7 mouse cellular contexts compared by ENCODE assay signal in genomic region chr6:134036951-134037431, GRCm38 (mm10). TPM values are rescaled to one million over a fixed set of nuclear protein-coding genes. Genes with fewer than 3 reads are reported as not detected.
DNase-seq lines count a peak whose midpoint lies in the region; ATAC-seq and TF ChIP-seq lines count a peak whose summit lies in the region.

No protein-coding gene starts in this region.

- peak overlapping the region; percentile 60 for H3K4me3 ChIP-seq in lung, embryonic 15.5 days
- H3K4me3 ChIP-seq in embryonic facial prominence, embryonic 15.5 days (replicated peaks): peak overlapping the region; percentile 60
- H3K4me3 ChIP-seq in limb, embryonic 10.5 days: peak overlapping the region; percentile 80
- H3K4me3 ChIP-seq in small intestine, adult 2 months (ENCODE audit: low read depth, low read length): peak overlapping the region; percentile 25; the same call in 1 of the 2 replicates

- no peak for TF ChIP-seq CTCF in small intestine, adult 2 months (IDR thresholded peaks at IDR 0.05; ENCODE audit: extremely low read depth, insufficient read length, insufficient replicate concordance, low read depth, low read length)

- H3K27me3 ChIP-seq in lung, embryonic 15.5 days: no peaks in the 10 kb centered on the region
- H3K27me3 ChIP-seq in embryonic facial prominence, embryonic 15.5 days: no peaks in the 10 kb centered on the region
- H3K27me3 ChIP-seq in limb, embryonic 10.5 days (ENCODE audit: low read depth, poor library complexity, severe bottlenecking): no peaks in the 10 kb centered on the region
- H3K27me3 ChIP-seq in small intestine, adult 2 months (ENCODE audit: control insufficient read depth, insufficient read depth, low read length): no peaks in the 10 kb centered on the region

- H3K9ac ChIP-seq in lung, embryonic 15.5 days: peak overlapping the region; percentile 97
- H3K9ac ChIP-seq in embryonic facial prominence, embryonic 15.5 days: 0 out of 2 replicates have a peak overlapping the region, but pooled peaks have one; percentile 86

- DNase-seq in lung, postnatal 36 days: no peak
- DNase-seq in limb, embryonic 10.5 days (ENCODE audit: low spot score): no peak
- DNase-seq in cerebellum, postnatal 25 days: no peak
- DNase-seq in frontal cortex, postnatal 14 days (ENCODE audit: low spot score in 2 of 2): no peak

- 2% methylated on average over 3 of the region's 3 CpGs for WGBS in lung, embryonic 15.5 days
- 9% methylated on average over 3 of the region's 3 CpGs for WGBS in embryonic facial prominence, embryonic 15.5 days
- 19% methylated on average over 3 of the region's 3 CpGs for WGBS in limb, embryonic 10.5 days
- WGBS in small intestine, adult 2 months: 3% methylated on average over 3 of the region's 3 CpGs

- H3K9me3 ChIP-seq in lung, embryonic 15.5 days: no peaks in the 10 kb centered on the region
- no peaks in the 10 kb centered on the region for H3K9me3 ChIP-seq in embryonic facial prominence, embryonic 15.5 days (replicated peaks)
- H3K9me3 ChIP-seq in limb, embryonic 10.5 days (replicated peaks): no peaks in the 10 kb centered on the region

- ATAC-seq in lung, embryonic 15.5 days (ENCODE audit: borderline replicate concordance, extremely low read depth, low FRiP score, low TSS enrichment): no peak
- ATAC-seq in embryonic facial prominence, embryonic 15.5 days (ENCODE audit: insufficient number of reproducible peaks, low FRiP score, low TSS enrichment, low read depth): no peak

- peaks cover 53% of the 10 kb centered on the region for H3K4me1 ChIP-seq in lung, embryonic 15.5 days
- peaks cover 44% of the 10 kb centered on the region for H3K4me1 ChIP-seq in embryonic facial prominence, embryonic 15.5 days
- H3K4me1 ChIP-seq in limb, embryonic 10.5 days: peaks cover 55% of the 10 kb centered on the region
- peaks cover 15% of the 10 kb centered on the region; the same call in 1 of the 2 replicates for H3K4me1 ChIP-seq in small intestine, adult 2 months (ENCODE audit: control insufficient read depth, insufficient read depth, insufficient read length, low read length)

- H3K36me3 ChIP-seq in lung, embryonic 15.5 days: no peaks in the 10 kb centered on the region
- H3K36me3 ChIP-seq in embryonic facial prominence, embryonic 15.5 days: no peaks in the 10 kb centered on the region
- H3K36me3 ChIP-seq in limb, embryonic 10.5 days: no peaks in the 10 kb centered on the region
- H3K36me3 ChIP-seq in small intestine, adult 2 months (ENCODE audit: control insufficient read depth, insufficient read depth, low read length): no peaks in the 10 kb centered on the region

- H3K27ac ChIP-seq in lung, embryonic 15.5 days: 0 out of 2 replicates have a peak overlapping the region, but pooled peaks have one; percentile 31
- H3K27ac ChIP-seq in embryonic facial prominence, embryonic 15.5 days (replicated peaks): peak overlapping the region; percentile 100; the same call in 1 of the 2 replicates
- H3K27ac ChIP-seq in limb, embryonic 10.5 days: peak overlapping the region; percentile 100
- H3K27ac ChIP-seq in small intestine, adult 2 months (ENCODE audit: insufficient read depth, low read depth, low read length): 0 out of 2 replicates have a peak overlapping the region, but pooled peaks have one; percentile 9

- H3K4me2 ChIP-seq in lung, embryonic 15.5 days: peak overlapping the region; percentile 68
- H3K4me2 ChIP-seq in embryonic facial prominence, embryonic 15.5 days (replicated peaks): peak overlapping the region; percentile 57

- TF ChIP-seq POLR2A in small intestine, adult 2 months (IDR thresholded peaks at IDR 0.05; ENCODE audit: low read depth, low read length): no peak

RNA-seq across cellular contexts. Expression of gene Etv6, which starts 1.5 kb away (rescaled TPM):
- polyA plus RNA-seq in lung, embryonic 15.5 days (2015; fragmentation: Nextera tagmentation; extraction: Ambion mirVana): 14.5 and 14.7 TPM in 2 replicates
- 11.6 TPM in 2 replicates for polyA plus RNA-seq in embryonic facial prominence, embryonic 15.5 days (2015; fragmentation: Nextera tagmentation; extraction: Ambion mirVana)
- polyA plus RNA-seq in limb, embryonic 10.5 days (2016; fragmentation: Nextera tagmentation; extraction: Ambion mirVana): 16.4 and 17.8 TPM in 2 replicates
- 11.0 and 16.2 TPM in 2 replicates for polyA plus RNA-seq in small intestine, adult 2 months (2012; rRNA removed)

Comparison
In these comparisons a context has a peak if more than half of its experiments do, and no peak if none do; other contexts are left out.
1. H3K27ac ChIP-seq: peak in every context shown above with its lines; median percentile 100 in embryonic facial prominence, embryonic 15.5 days; 100 in limb, embryonic 10.5 days; 31 in lung, embryonic 15.5 days; 9 in small intestine, adult 2 months.
2. H3K4me3 ChIP-seq: peak in every context shown above with its lines; median percentile 80 in limb, embryonic 10.5 days; 60 in lung, embryonic 15.5 days; 60 in embryonic facial prominence, embryonic 15.5 days; 25 in small intestine, adult 2 months.